Mouse (Mus musculus) heart, embryonic 13.5 days (tissue): ENCODE data around the gene Olfr1314. TPM values are rescaled to one million over a fixed set of nuclear protein-coding genes. Genes with fewer than 3 reads are reported as not detected.

ENCODE experiments used
- ATAC-seq: fragments of 200-750 bp; cut with Nextera tagmentation; 2 replicates; pipeline ENCODE4 v1.8.0; 2017; ENCODE audit warnings: moderate TSS enrichment; ENCODE audit not compliant: insufficient number of reproducible peaks, low FRiP score, low TSS enrichment; ENCODE audit errors: extremely low read depth
- H3K27ac ChIP-seq: fragments of 300-500 bp; sonication (generic); replicated peaks from 2 replicates; pipeline ENCODE4 v1.5.1; 2015; ENCODE audit warnings: moderate library complexity, mild to moderate bottlenecking, inconsistent platforms
- H3K27me3 ChIP-seq: fragments of 300-500 bp; sonication (generic); replicated peaks from 2 replicates; pipeline ENCODE4 v1.6.1; 2015; ENCODE audit warnings: mild to moderate bottlenecking, inconsistent platforms
- H3K36me3 ChIP-seq: fragments of 300-500 bp; sonication (generic); 2 replicates; pipeline ENCODE4 v1.6.1; 2015; ENCODE audit warnings: mild to moderate bottlenecking, inconsistent platforms
- H3K4me1 ChIP-seq: fragments of 300-500 bp; sonication (generic); 2 replicates; pipeline ENCODE4 v1.6.1; 2015; ENCODE audit warnings: inconsistent platforms
- H3K4me2 ChIP-seq: fragments of 300-500 bp; sonication (generic); 2 replicates; pipeline ENCODE4 v1.6.1; 2015; ENCODE audit warnings: inconsistent platforms, mild to moderate bottlenecking, moderate library complexity
- H3K4me3 ChIP-seq: fragments of 300-500 bp; sonication (generic); 2 replicates; pipeline ENCODE4 v1.5.1; 2015; ENCODE audit warnings: moderate library complexity, mild to moderate bottlenecking, inconsistent platforms
- H3K9ac ChIP-seq: fragments of 300-500 bp; sonication (generic); 2 replicates; pipeline ENCODE4 v1.6.1; 2015; ENCODE audit warnings: inconsistent platforms, mild to moderate bottlenecking, moderate library complexity
- H3K9me3 ChIP-seq: fragments of 300-500 bp; sonication (generic); 2 replicates; pipeline ENCODE4 v1.6.1; 2016; ENCODE audit warnings: inconsistent platforms
- whole genome bisulfite sequencing: fragments of 180-500 bp; shearing (Covaris S2); methylation state at CpG from one replicate; pipeline ENCODE4 v1.1.7; 2015; ENCODE audit warnings: mixed read lengths; 5-methylcytosine and 5-hydroxymethylcytosine counted together
- polyA plus RNA-seq: library from polyadenylated mRNA; unstranded; fragments of >200 nt; fragmentation: Nextera tagmentation; extraction: Ambion mirVana; gene quantifications from 2 replicates; pipeline ENCODE4 v1.2.1, GENCODE M21; 2015

Olfr1314 gene
- not detected in 2 replicates for polyA plus RNA-seq

- no peak for ATAC-seq
- Histone ChIP-seq H3K27ac (no peak within 1 kb of the TSS), H3K9me3 (no peaks in the 10 kb centered on the region), H3K4me3 (no peak within 1 kb of the TSS), H3K9ac (no peak within 1 kb of the TSS), H3K36me3 (no peaks in the 10 kb centered on the region), H3K4me2 (no peak within 1 kb of the TSS), H3K4me1 (no peaks in the 10 kb centered on the region), H3K27me3 (no peaks in the 10 kb centered on the region)
Observed at GRCm38 (mm10) chr2:112096681-112097080, at the start of gene Olfr1314. Gene Olfr1314 (minus strand): TSS chr2:112096781.

GRCm38 (mm10) chr2:112140029-112140428 lies 43.4 kb upstream of the Olfr1314 start, which contains the start of gene Olfr1317:
Gene Olfr1317 (plus strand): TSS chr2:112140329.
- Histone ChIP-seq H3K9ac (no peak within 1 kb of the TSS), H3K36me3 (no peaks in the 10 kb centered on the region), H3K4me3 (no peak within 1 kb of the TSS), H3K9me3 (no peaks in the 10 kb centered on the region), H3K4me1 (no peaks in the 10 kb centered on the region), H3K4me2 (no peak within 1 kb of the TSS), H3K27ac (no peak within 1 kb of the TSS), H3K27me3 (no peaks in the 10 kb centered on the region)
- no peak for ATAC-seq
- 68% methylated on average over 2 of the region's 2 CpGs for WGBS

GRCm38 (mm10) chr2:112134877-112135276 lies 38.3 kb upstream of the Olfr1314 start, which contains the start of gene Olfr1316:
Gene Olfr1316 (minus strand): TSS chr2:112134977.
- H3K4me2 ChIP-seq, result no peak within 1 kb of the TSS
- H3K27ac ChIP-seq, result no peak within 1 kb of the TSS
- no peaks in the 10 kb centered on the region for H3K27me3 ChIP-seq
- H3K4me3 ChIP-seq, result no peak within 1 kb of the TSS
- H3K9me3 ChIP-seq, result no peaks in the 10 kb centered on the region
- no peaks in the 10 kb centered on the region for H3K36me3 ChIP-seq
- no peak within 1 kb of the TSS for H3K9ac ChIP-seq
- WGBS, result 74% methylated on average over 2 of the region's 2 CpGs
- ATAC-seq, result no peak
- H3K4me1 ChIP-seq, result no peaks in the 10 kb centered on the region

- Histone ChIP-seq H3K4me1 (no peaks in the 10 kb centered on the region), H3K9ac (no peak within 1 kb of the TSS), H3K27me3 (no peaks in the 10 kb centered on the region), H3K4me2 (no peak within 1 kb of the TSS), H3K27ac (no peak within 1 kb of the TSS), H3K9me3 (no peaks in the 10 kb centered on the region), H3K4me3 (no peak within 1 kb of the TSS), H3K36me3 (no peaks in the 10 kb centered on the region)
- no peak for ATAC-seq
- 52% methylated on average over 1 of the region's 1 CpGs for WGBS
Observed at GRCm38 (mm10) chr2:112115340-112115739, 18.8 kb upstream of the Olfr1314 start, which contains the start of gene Olfr1315-ps1. Gene Olfr1315-ps1 (minus strand): TSS chr2:112115440.

- H3K36me3 ChIP-seq, result no peaks in the 10 kb centered on the region
- no peaks in the 10 kb centered on the region for H3K4me1 ChIP-seq
- no peaks in the 10 kb centered on the region for H3K9me3 ChIP-seq
- no peak for ATAC-seq
- H3K27ac ChIP-seq, result no peak within 1 kb of the TSS
- H3K9ac ChIP-seq, result no peak within 1 kb of the TSS
- H3K4me2 ChIP-seq, result no peak within 1 kb of the TSS
- no peaks in the 10 kb centered on the region for H3K27me3 ChIP-seq
- H3K4me3 ChIP-seq, result no peak within 1 kb of the TSS
Observed at GRCm38 (mm10) chr2:112077743-112078142, 18.8 kb downstream of the Olfr1314 start, which contains the start of gene Olfr1313. Gene Olfr1313 (minus strand): TSS chr2:112077843.

GRCm38 (mm10) chr2:112050138-112050537 lies 46.4 kb downstream of the Olfr1314 start, which contains the start of gene Olfr1312:
Gene Olfr1312 (minus strand): TSS chr2:112050238.
- H3K4me2 ChIP-seq, result no peak within 1 kb of the TSS

More at GRCm38 (mm10) chr2:112050138-112050537, 46.4 kb downstream of the Olfr1314 start, which contains the start of gene Olfr1312:
- Histone ChIP-seq H3K4me1 (no peaks in the 10 kb centered on the region), H3K36me3 (no peaks in the 10 kb centered on the region), H3K27me3 (no peaks in the 10 kb centered on the region), H3K27ac (no peak within 1 kb of the TSS), H3K4me3 (no peak within 1 kb of the TSS), H3K9ac (no peak within 1 kb of the TSS), H3K9me3 (no peaks in the 10 kb centered on the region)
- no peak for ATAC-seq
- 17% methylated on average over 1 of the region's 1 CpGs for WGBS

Other genes starting within 250 kb of the Olfr1314 start
- gene Olfr1305, start 219.6 kb downstream of the Olfr1314 start, polyA plus RNA-seq, result not detected in 2 replicates
- not detected in 2 replicates for gene Olfr1306, start 180.5 kb downstream of the Olfr1314 start, polyA plus RNA-seq
- 0.01 TPM in 1 of 2 replicates, not detected in the other for gene Olfr1307, start 147.3 kb downstream of the Olfr1314 start, polyA plus RNA-seq
- gene Olfr1308, start 131.8 kb downstream of the Olfr1314 start, polyA plus RNA-seq, result not detected in 2 replicates
- not detected in 2 replicates for gene Olfr1309, start 106.5 kb downstream of the Olfr1314 start, polyA plus RNA-seq
- gene Olfr1310, start 84.1 kb downstream of the Olfr1314 start, polyA plus RNA-seq, result not detected in 2 replicates
- gene Olfr1311, start 72.4 kb downstream of the Olfr1314 start, polyA plus RNA-seq, result not detected in 2 replicates
- not detected in 2 replicates for gene Olfr1312, start 46.5 kb downstream of the Olfr1314 start, polyA plus RNA-seq
- gene Olfr1313, start 18.9 kb downstream of the Olfr1314 start, polyA plus RNA-seq, result not detected in 2 replicates
- gene Olfr1315-ps1, start 18.7 kb upstream of the Olfr1314 start, polyA plus RNA-seq, result not detected in 2 replicates
- gene Olfr1316, start 38.2 kb upstream of the Olfr1314 start, polyA plus RNA-seq, result not detected in 2 replicates
- gene Olfr1317, start 43.5 kb upstream of the Olfr1314 start, polyA plus RNA-seq, result not detected in 2 replicates
- not detected in 2 replicates for gene Olfr1318, start 57.4 kb upstream of the Olfr1314 start, polyA plus RNA-seq
- 13.6 and 14.5 TPM in 2 replicates for gene Lpcat4, start 142.7 kb upstream of the Olfr1314 start, polyA plus RNA-seq
- gene Nutm1, start 162.5 kb upstream of the Olfr1314 start, polyA plus RNA-seq, result 0.04 and 0.05 TPM in 2 replicates
- 155 and 186 TPM in 2 replicates for gene Nop10, start 165.1 kb upstream of the Olfr1314 start, polyA plus RNA-seq
- gene Slc12a6, start 169.0 kb upstream of the Olfr1314 start, polyA plus RNA-seq, result 8.4 and 9.5 TPM in 2 replicates
- gene Gm21985, start 169.5 kb upstream of the Olfr1314 start, polyA plus RNA-seq, result not detected in 2 replicates